Mouse (Mus musculus) hindbrain, embryonic 11.5 days (tissue): ENCODE results near the gene Sema7a. TPM values are rescaled to one million over a fixed set of nuclear protein-coding genes. Genes with fewer than 3 reads are reported as not detected.

ENCODE experiments used
- ATAC-seq: fragments of 200-750 bp; cut with Nextera tagmentation; 2 replicates; pipeline ENCODE4 v1.8.0; 2017; ENCODE audit warnings: mild to moderate bottlenecking, moderate TSS enrichment, moderate library complexity; ENCODE audit not compliant: low FRiP score
- DNase-seq: peaks from one replicate; pipeline ENCODE4 v3.0.0-alpha.2; 2015; ENCODE audit warnings: low spot score
- H3K27ac ChIP-seq: fragments of 300-500 bp; sonication (generic); 2 replicates; pipeline ENCODE4 v1.5.1; 2014; ENCODE audit warnings: mild to moderate bottlenecking, low read depth, low read length
- H3K27me3 ChIP-seq: fragments of 300-500 bp; sonication (generic); 2 replicates; pipeline ENCODE4 v1.6.1; 2014; ENCODE audit warnings: mild to moderate bottlenecking, low read length, moderate library complexity, mixed read lengths; ENCODE audit not compliant: control insufficient read depth, insufficient read depth
- H3K36me3 ChIP-seq: fragments of 300-500 bp; sonication (generic); 2 replicates; pipeline ENCODE4 v1.6.1; 2014; ENCODE audit warnings: mild to moderate bottlenecking, low read length, moderate library complexity, mixed read lengths; ENCODE audit not compliant: control insufficient read depth, insufficient read depth
- H3K4me1 ChIP-seq: fragments of 300-500 bp; sonication (generic); replicated peaks from 2 replicates; pipeline ENCODE4 v1.6.1; 2014; ENCODE audit warnings: low read length, mixed read lengths; ENCODE audit not compliant: control insufficient read depth, insufficient read depth
- H3K4me2 ChIP-seq: fragments of 300-500 bp; sonication (generic); replicated peaks from 2 replicates; pipeline ENCODE4 v1.6.1; 2014; ENCODE audit warnings: mild to moderate bottlenecking, low read depth, low read length
- H3K4me3 ChIP-seq: fragments of 300-500 bp; sonication (generic); 2 replicates; pipeline ENCODE4 v1.5.1; 2014; ENCODE audit warnings: low read depth, low read length
- H3K9ac ChIP-seq: fragments of 300-500 bp; sonication (generic); 2 replicates; pipeline ENCODE4 v1.6.1; 2014; ENCODE audit warnings: low read depth, low read length
- H3K9me3 ChIP-seq: fragments of 300-500 bp; sonication (generic); 2 replicates; pipeline ENCODE4 v1.6.1; 2016; ENCODE audit warnings: low read length; ENCODE audit not compliant: control insufficient read depth
- WGBS: fragments of 180-500 bp; shearing (Covaris S2); extraction: QIAGEN DNeasy Blood & Tissue Kit; methylation state at CpG from one replicate; pipeline ENCODE4 v1.1.7; 2014; 5-methylcytosine and 5-hydroxymethylcytosine counted together
- polyA plus RNA-seq: library from polyadenylated mRNA; unstranded; fragments of >200 nt; fragmentation: Nextera tagmentation; extraction: Ambion mirVana; gene quantifications from 2 replicates; pipeline ENCODE4 v1.2.1, GENCODE M21; 2014

Gene Sema7a
- polyA plus RNA-seq, 1 experiment from 2014 or later, result 3.6 TPM

DNA sequence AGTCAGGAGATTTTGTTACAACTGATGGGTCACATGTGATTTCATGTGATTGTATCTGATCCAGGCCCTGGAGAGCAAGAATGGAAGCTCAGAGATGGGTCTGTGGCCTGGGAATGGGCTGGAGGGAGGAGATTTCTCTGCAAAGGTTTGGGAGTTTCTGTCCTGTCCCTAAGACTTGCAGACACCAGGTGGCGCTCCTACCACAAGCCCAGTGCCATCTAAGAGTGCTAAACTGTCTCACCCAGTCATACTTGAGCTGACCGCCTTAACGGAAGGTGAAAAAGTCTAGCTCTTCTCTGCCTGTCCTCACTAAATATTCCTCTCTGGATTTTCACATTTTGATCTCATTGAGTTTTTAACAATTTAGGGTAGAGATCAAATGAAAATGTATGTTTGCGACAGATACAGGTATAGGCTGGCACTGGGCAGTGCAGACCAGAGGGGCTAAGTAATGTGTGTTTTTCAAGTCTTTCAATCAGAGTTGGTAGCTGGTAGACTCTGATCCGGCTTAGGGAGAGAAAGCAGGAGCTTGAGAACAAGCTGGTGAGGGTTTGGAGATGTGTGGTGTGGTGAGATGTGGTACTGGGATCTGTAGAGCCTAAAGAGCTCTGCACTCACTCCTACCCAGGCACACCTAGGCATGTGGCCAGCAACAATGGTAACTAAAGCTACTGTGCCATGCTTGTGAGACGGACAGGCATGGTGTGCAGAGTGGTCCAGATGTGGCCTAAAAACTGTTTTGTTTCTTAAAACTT, 4.1 kb upstream of the Sema7a start:
- Histone ChIP-seq H3K9me3 (no peaks in the 10 kb centered on the region), H3K27ac (no peak overlapping the region), H3K36me3 (no peaks in the 10 kb centered on the region), H3K4me3 (no peak overlapping the region), H3K4me1 (0 out of 2 replicates have a peak, but pooled peaks cover 6% of the 10 kb centered on the region), H3K27me3 (peaks cover 3% of the 10 kb centered on the region; the same call in 1 of the 2 replicates), H3K9ac (no peak overlapping the region), H3K4me2 (no peak overlapping the region)
- ATAC-seq (no peak), DNase-seq (peak; percentile 87)
- 34% methylated on average over 6 of the region's 6 CpGs for WGBS

DNA sequence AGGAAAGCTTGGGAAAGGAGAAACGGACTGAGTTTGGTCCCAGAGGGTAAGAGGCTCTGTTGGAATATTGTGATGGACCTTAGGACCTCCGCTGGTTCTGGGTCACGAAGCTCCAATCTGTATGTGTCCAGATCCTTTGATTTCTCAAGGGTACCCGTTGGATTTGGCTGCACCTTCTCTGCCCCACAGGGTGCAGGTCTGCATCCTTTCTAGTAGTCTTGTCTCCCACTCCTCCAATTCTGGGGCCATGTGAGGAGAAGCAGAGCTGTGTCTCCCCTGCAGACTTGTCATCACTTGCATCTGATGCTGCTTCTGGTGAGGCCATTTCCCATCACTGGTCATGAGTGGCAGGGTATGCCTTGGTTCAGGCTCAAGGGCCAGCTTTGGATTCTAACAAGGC, 2.7 kb upstream of the Sema7a start:
- Histone ChIP-seq H3K4me1 (0 out of 2 replicates have a peak, but pooled peaks cover 6% of the 10 kb centered on the region), H3K9me3 (no peaks in the 10 kb centered on the region), H3K36me3 (no peaks in the 10 kb centered on the region), H3K9ac (no peak overlapping the region), H3K27ac (no peak overlapping the region), H3K27me3 (peaks cover 14% of the 10 kb centered on the region), H3K4me2 (no peak overlapping the region), H3K4me3 (no peak overlapping the region)
- WGBS, result 84% methylated on average over 4 of the region's 4 CpGs
- no peak for ATAC-seq
- DNase-seq, result no peak

DNA sequence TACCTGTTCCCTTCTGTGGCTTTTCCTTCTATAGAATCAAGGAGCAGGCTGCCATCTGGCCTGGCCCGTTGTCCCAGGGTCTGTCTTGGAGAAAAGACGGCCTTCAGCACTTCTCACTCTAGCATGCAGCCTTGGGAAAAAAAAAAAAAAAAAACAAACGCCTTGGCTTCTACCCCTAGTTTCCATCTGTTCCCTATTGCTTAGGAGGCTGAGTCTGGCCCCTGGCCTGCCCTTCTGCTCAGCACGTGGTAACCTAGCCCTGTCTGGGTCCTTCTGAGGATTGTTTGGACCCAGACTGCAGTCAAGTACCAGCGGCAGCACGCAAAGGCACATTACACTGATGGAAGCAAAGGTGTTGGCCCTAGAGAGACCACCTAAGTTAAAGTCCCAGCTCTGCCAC, 2.3 kb upstream of the Sema7a start:
- Histone ChIP-seq H3K4me2 (no peak overlapping the region), H3K4me1 (0 out of 2 replicates have a peak, but pooled peaks cover 6% of the 10 kb centered on the region), H3K27me3 (peaks cover 16% of the 10 kb centered on the region), H3K36me3 (no peaks in the 10 kb centered on the region), H3K9ac (no peak overlapping the region), H3K9me3 (no peaks in the 10 kb centered on the region), H3K4me3 (no peak overlapping the region), H3K27ac (no peak overlapping the region)
- WGBS, result 46% methylated on average over 6 of the region's 6 CpGs
- no peak for DNase-seq
- no peak for ATAC-seq

DNA sequence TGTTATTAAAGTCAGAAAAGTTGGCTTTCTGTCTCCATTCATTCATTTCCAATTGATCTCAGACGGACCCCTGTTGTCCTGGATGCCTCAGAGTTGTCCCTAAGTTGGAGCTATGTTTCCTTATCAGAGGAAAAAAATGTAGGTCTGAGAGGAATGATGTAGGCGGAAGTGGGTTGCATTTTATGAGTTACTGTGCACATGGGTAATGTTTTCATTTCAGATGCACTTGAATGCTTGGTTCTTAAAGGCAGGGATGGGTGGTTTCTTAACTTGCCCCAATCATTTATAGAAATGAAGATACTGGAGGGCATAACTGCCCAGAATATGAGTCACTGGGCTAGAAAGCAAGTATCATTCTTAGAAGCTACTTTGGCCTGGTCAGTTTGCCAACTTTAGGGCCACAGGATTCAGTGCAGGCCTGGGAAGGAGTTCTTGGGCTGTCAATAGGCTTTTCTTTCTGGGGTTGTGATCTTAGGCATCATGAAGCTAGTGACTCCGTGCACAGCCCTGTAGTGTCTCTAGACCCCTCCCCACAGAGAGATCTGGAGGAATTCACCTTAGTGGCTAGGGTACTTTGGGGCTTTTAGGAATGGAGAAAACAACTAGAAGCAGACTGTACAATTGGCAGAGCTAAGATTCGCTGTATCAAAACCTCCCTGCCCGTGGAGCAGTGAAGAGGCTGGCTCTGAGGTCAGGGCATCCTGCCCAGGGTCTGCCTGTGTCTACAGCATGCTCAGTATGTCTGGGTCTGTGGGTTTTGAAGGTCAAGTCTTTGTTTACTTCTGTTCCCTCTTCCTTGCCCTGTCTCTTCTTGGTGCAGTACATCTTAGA, 1.5 kb upstream of the Sema7a start:
- Histone ChIP-seq H3K27ac (no peak overlapping the region), H3K4me1 (0 out of 2 replicates have a peak, but pooled peaks cover 6% of the 10 kb centered on the region), H3K27me3 (peaks cover 22% of the 10 kb centered on the region), H3K4me3 (no peak overlapping the region), H3K36me3 (no peaks in the 10 kb centered on the region), H3K4me2 (no peak overlapping the region), H3K9ac (no peak overlapping the region), H3K9me3 (no peaks in the 10 kb centered on the region)
- ATAC-seq (no peak), DNase-seq (no peak)
- 75% methylated on average over 5 of the region's 5 CpGs for WGBS

DNA sequence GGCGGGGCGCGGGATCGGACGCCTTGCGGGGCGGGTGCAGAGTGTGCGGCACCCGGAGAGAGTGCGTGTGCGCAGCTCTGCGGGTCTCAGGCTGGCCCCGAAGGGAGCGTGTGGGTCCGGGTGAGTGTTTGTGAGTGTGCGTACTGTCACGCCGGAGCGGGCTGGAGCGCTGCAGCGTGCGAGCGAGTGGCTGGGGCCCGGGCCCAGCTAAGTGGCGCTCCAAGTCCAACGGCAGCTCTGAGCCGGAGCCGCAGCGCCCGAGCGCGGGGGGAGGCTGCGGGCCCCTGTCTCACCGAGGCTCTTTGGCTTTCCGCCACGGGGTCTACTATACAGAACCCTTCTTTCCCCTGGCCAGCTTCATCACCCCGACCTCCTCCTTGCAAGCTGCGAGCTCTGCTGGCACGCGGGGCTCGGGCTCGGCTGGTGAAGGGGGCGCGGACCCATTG, 460 bp downstream of the Sema7a start:
- DNase-seq, result peak; percentile 75
- Histone ChIP-seq H3K4me1 (0 out of 2 replicates have a peak, but pooled peaks cover 6% of the 10 kb centered on the region), H3K4me3 (peak overlapping the region; percentile 84), H3K36me3 (no peaks in the 10 kb centered on the region), H3K27me3 (peaks cover 25% of the 10 kb centered on the region), H3K9ac (peak overlapping the region; percentile 84), H3K9me3 (no peaks in the 10 kb centered on the region), H3K4me2 (peak overlapping the region; percentile 97), H3K27ac (peak overlapping the region; percentile 86)
- peak; percentile 68 for ATAC-seq
- 0% methylated on average over 34 of the region's 44 CpGs for WGBS

DNA sequence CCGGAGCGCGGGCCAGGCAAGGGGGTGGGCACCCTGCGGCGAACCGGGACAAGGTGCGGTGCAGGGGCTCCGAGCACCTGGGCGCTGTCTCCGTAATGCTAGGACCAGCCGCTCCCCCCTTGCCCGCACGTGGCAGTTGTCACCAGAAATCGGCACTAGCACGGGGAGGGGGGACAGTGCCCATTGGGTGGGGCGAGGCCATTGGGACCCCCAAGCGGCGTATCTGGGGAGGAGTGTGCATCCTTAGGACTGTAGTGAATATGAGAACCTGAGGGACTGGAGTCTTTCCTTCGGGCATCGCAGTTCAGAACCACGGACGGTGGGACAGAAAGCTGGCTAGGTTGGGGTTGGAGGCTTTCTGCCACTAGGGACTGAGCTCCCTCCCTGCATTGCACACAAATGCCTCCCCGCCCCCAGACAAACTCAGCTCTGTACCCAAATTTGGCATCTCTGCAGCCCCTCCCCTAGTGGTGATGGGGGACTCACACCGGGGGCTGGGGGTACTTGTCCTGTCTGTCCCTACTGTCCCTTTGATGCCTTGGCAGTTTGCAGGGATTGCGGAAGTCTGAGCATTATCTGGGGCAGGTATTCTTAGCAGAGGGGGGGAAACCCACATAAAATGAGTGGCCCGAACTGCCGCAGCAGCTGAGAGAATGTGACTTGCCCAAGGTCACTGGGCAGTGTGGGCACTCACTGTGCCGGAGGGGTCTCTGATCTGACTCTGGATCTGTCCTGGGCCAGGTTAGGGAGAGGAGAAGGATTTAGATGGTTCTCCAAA, 1.1 kb downstream of the Sema7a start:
- Histone ChIP-seq H3K4me2 (peak overlapping the region; percentile 97), H3K9me3 (no peaks in the 10 kb centered on the region), H3K4me1 (0 out of 2 replicates have a peak, but pooled peaks cover 6% of the 10 kb centered on the region), H3K4me3 (peak overlapping the region; percentile 84), H3K27ac (peak overlapping the region; percentile 86), H3K36me3 (no peaks in the 10 kb centered on the region), H3K27me3 (peaks cover 25% of the 10 kb centered on the region), H3K9ac (peak overlapping the region; percentile 84)
- 7% methylated on average over 25 of the region's 28 CpGs for WGBS
- ATAC-seq, result no peak
- peak; percentile 45 for DNase-seq

DNA sequence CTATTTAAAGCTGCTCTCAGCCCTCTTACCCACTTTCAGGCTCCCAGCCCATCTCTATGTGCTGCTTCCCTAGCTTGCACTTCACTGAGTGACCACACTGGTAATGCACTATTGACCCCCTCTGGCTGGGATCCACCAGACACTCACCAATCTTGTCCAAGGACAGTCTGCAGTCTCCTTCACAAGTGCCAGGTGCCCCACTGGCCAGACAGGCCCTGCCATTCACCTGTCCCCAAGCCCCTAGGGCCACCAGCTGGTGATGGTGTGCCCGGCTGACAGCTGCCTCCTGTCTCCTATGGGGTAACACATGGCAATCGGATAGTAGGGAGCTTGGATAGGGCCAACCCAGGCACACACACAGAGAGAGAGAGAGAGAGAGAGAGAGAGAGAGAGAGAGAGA, 2.1 kb downstream of the Sema7a start:
- Histone ChIP-seq H3K36me3 (no peaks in the 10 kb centered on the region), H3K9me3 (no peaks in the 10 kb centered on the region), H3K27ac (no peak overlapping the region), H3K4me3 (0 out of 2 replicates have a peak overlapping the region, but pooled peaks have one; percentile 10), H3K27me3 (peaks cover 25% of the 10 kb centered on the region), H3K4me2 (peak overlapping the region; percentile 17; the same call in 1 of the 2 replicates), H3K4me1 (0 out of 2 replicates have a peak, but pooled peaks cover 6% of the 10 kb centered on the region), H3K9ac (no peak overlapping the region)
- 42% methylated on average over 2 of the region's 2 CpGs for WGBS
- no peak for ATAC-seq
- DNase-seq, result no peak

DNA sequence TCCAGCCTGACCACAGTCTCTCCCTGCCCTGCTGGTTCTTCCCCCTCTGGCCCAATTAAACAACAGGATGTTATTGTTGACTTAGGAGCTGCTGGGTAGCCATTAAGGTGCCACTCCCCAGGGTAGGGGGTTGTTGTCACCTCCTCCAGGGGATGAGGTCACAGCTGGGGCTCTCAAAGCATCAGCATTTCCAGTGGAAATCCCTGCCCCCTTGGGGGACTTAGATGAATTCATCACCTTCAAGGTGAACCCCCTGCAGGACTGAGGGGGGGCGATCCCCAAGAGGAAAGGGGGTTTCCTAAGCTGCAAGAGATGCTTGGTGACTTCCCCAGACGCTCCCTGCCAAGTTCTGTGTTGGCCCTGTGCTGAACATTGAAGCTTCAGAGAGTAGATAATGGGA, 3.2 kb downstream of the Sema7a start:
- H3K36me3 ChIP-seq, result no peaks in the 10 kb centered on the region
- no peak overlapping the region for H3K9ac ChIP-seq
- H3K27me3 ChIP-seq, result peaks cover 25% of the 10 kb centered on the region
- ATAC-seq, result no peak
- no peak overlapping the region for H3K27ac ChIP-seq
- no peak overlapping the region for H3K4me3 ChIP-seq
- H3K4me1 ChIP-seq, result 0 out of 2 replicates have a peak, but pooled peaks cover 6% of the 10 kb centered on the region
- no peaks in the 10 kb centered on the region for H3K9me3 ChIP-seq
- 20% methylated on average over 2 of the region's 2 CpGs for WGBS
- DNase-seq, result no peak
- H3K4me2 ChIP-seq, result no peak overlapping the region
